Mouse (Mus musculus) C2C12 (cell line): Measurements from ENCODE around the gene Cilp.

Source experiments
- CEBPB ChIP-seq: IDR thresholded peaks from one replicate; pipeline ENCODE4 v1.6.1; 2011; ENCODE audit warnings: low read depth, mild to moderate bottlenecking, control low read depth, moderate library complexity
- CTCF ChIP-seq: IDR thresholded peaks from one replicate; pipeline ENCODE4 v1.5.1; 2011; ENCODE audit not compliant: control insufficient read depth, insufficient read depth, insufficient read length
- MYOD1 ChIP-seq: IDR thresholded peaks from one replicate; pipeline ENCODE4 v1.6.1; 2011; ENCODE audit warnings: low read depth; ENCODE audit not compliant: control insufficient read depth, insufficient read length
- MYOG ChIP-seq: IDR thresholded peaks from one replicate; pipeline ENCODE4 v1.6.1; 2011; ENCODE audit not compliant: control insufficient read depth, insufficient read length; ENCODE audit errors: extremely low read depth
- USF1 ChIP-seq: IDR thresholded peaks from one replicate; pipeline ENCODE4 v1.6.1; 2011; ENCODE audit warnings: low read depth, mild to moderate bottlenecking, control low read depth, moderate library complexity

- no peak for TF ChIP-seq MYOD1
- no peak for TF ChIP-seq CEBPB
- no peak for TF ChIP-seq USF1
- no peak for TF ChIP-seq MYOG
- no peak for TF ChIP-seq CTCF
Measured at GRCm38 (mm10) chr9:65262641-65263120, 2.3 kb upstream of the Cilp start.
